Mouse (Mus musculus): ENCODE results near the gene Capza1. TPM values are rescaled to one million over a fixed set of nuclear protein-coding genes. Genes with fewer than 3 reads are reported as not detected.
"Not testable (repeated sequence)": the region's sequence is repeated elsewhere in the genome, so short reads cannot be mapped to it uniquely, and the experiment has no call there.

Capza1 gene
- total RNA-seq (2021): 10 to 100 TPM; 34.2 to 39.5 TPM
- long read RNA-seq, experiment 1, transcript Capza1-201 (10 exons, 3,193 nt): major isoform, 9 of 14 reads
- long read RNA-seq, experiment 1, partial matches to known transcripts: 1 of 14 reads
- long read RNA-seq, experiment 1, other reads (novel, unspliced or antisense): 4 of 14 reads
- long read RNA-seq, experiment 2, transcript Capza1-201 (10 exons, 3,193 nt): major isoform, 37 of 41 reads
- long read RNA-seq, experiment 2, partial matches to known transcripts: 0 of 41 reads
- long read RNA-seq, experiment 2, other reads (novel, unspliced or antisense): 4 of 41 reads

DNA sequence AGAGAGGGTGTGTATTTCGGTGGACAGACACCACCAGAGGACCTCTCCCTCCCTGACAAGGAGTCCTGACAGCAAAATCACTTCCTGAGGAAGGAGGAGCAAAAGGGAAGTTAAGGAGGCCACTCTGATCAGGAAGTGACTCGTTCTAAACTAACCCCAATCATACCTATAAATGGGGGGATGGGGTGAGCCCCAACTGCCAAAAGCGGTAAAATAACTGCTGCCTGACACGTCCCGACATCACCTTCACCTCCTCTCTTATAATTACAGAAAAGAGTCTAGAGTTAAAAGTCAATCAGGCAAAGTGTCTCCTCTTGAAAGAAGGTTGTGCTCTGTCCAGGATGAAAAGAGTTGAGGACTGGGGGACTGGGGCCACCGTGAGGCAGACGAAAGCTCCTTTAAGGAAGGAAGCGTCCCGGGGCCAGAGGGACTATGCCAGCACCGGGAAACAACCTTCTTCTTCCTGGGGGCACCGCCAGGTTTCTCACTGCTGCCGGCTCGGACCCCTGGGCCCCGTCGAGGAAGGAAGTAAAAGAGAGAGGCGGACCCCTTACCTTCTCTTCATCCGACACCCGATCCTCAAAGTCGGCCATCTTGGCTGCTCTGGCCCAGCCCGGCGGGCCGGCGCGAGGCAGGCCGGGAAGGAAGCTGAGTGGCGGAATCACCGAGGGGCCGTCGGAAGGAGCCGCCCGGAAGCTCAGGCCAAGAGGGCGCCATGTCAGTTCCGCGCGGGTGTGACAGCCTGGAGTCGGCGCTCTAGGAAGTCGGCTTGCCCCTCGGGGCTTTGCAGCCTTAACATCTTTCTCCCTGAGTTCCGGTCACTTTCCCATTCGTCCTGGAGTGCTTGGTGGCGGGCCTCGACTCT is at the start of gene Capza1, which contains the start of gene St7l:
Gene Capza1 (minus strand): TSS at position 720 of the 865 bp plus-strand sequence.
Gene St7l (plus strand): TSS at position 220 of the 865 bp plus-strand sequence.
- DNase-seq (ENCODE audit: low spot score in 2 of 2): peak; percentile 88 to 91
- no peak for TF ChIP-seq CTCF (conservative IDR thresholded peaks at IDR 0.05)
- Histone ChIP-seq H3K4me3 (peak within 1 kb of the TSS; percentile 98), H3K27ac (peak within 1 kb of the TSS; percentile 97)

DNA sequence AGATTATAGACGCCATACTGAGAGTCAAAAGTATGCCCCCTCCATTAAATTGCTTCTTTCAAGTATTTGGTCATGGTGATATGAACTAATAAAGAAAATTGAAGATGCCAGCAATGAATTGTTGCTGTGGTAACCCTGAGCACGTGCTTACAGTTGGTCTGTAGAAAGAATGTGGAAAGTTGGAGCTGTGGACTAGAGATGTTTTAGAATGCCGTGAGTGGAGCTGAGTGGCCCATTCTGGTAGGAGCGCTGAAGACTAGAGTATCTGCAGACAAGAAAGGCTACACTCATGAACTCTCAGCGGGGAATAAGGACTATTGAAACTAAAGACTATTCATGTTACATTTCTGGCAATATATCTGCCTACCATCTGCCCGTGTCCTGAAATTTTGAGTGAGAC is 44.9 kb upstream of the Capza1 start:
- no peak for DNase-seq (ENCODE audit: low spot score in 2 of 2)
- Histone ChIP-seq H3K27ac (no peak overlapping the region), H3K4me3 (no peak overlapping the region)
- TF ChIP-seq CTCF (conservative IDR thresholded peaks at IDR 0.05): no peak

DNA sequence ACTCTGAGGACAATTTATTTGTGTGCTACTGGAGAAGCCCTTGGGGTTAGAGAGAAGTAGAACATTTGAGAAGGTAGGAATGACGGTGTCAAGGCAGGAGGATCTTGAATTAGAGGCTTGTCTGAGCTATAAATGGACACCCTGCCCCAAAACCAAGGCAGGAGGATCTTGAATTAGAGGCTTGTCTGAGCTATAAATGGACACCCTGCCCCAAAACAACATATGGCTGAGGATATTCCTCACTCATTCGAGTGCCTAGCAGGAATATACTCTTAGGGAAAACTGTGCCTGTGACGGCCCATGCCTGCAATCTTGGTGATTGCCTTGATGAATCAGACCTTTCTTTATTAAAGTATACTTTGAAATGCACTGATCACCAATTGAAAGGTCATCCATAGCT is 41.7 kb upstream of the Capza1 start:
- TF ChIP-seq CTCF (conservative IDR thresholded peaks at IDR 0.05): no peak
- no peak for DNase-seq (ENCODE audit: low spot score in 2 of 2)
- H3K4me3 ChIP-seq: no peak overlapping the region
- no peak overlapping the region for H3K27ac ChIP-seq

DNA sequence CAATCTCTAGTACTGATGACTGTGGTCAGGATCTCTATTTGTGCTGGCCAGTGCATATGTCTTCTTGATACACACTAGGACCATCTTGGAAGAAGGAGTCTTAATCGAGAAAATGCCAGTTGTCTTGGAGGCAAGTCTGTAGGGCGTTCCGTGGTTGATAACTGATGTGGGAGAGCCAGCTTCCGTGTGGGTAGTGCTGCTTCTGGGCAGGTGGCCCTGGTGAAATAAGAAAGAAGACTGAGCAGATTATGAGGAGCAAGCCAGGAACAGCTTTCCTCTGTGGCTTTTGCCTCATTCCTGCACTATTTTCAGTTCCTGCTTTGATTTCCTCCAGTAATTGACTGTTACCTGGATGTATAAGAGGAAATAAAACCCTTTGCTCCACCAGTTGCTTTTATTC is 41.1 kb upstream of the Capza1 start:
- no peak overlapping the region for H3K4me3 ChIP-seq
- no peak for DNase-seq (ENCODE audit: low spot score in 2 of 2)
- TF ChIP-seq CTCF (conservative IDR thresholded peaks at IDR 0.05): no peak
- no peak overlapping the region for H3K27ac ChIP-seq

DNA sequence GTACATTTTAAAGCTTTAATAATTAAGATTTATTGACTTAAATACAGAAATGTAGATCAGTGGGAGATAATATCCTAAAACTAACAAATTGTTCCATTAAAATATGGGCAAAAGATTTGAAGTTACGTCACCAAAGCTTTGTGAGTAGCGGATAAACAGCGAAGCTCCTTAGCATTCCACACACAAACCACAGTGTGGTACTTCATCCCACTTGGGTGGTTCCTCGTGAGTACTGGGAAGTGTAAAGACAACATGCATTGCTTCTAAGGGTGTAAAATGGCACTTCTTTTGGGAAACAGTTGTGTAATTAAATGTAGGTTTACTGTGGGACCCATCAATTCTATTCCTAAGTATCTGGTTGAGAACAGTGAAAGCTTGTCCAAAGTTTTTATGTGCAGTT is 36.8 kb upstream of the Capza1 start:
- Histone ChIP-seq H3K4me3 (no peak overlapping the region), H3K27ac (no peak overlapping the region)
- DNase-seq (ENCODE audit: low spot score in 2 of 2): no peak
- TF ChIP-seq CTCF (conservative IDR thresholded peaks at IDR 0.05): no peak

DNA sequence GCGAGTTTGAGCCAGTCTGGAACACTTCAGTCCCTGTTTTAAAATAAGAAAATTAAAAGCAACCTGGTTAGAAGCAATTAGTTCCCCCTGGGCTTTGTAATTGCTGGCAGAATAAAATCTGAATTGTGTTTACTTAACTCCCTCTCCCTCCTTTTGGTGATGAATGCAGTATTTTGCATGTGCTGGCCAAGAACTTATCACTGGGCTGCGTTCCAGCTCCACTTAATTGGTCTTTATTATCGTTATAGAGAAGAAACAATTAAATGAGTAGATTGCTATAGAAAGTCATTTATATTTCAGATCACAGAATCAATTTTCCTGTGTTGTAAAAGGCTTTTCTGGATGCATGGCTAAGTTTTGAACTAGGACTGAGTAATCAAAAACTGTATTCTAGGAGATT is 31.8 kb upstream of the Capza1 start:
- DNase-seq (ENCODE audit: low spot score in 2 of 2): no peak
- H3K27ac ChIP-seq: no peak overlapping the region
- H3K4me3 ChIP-seq: no peak overlapping the region
- TF ChIP-seq CTCF (conservative IDR thresholded peaks at IDR 0.05): no peak

DNA sequence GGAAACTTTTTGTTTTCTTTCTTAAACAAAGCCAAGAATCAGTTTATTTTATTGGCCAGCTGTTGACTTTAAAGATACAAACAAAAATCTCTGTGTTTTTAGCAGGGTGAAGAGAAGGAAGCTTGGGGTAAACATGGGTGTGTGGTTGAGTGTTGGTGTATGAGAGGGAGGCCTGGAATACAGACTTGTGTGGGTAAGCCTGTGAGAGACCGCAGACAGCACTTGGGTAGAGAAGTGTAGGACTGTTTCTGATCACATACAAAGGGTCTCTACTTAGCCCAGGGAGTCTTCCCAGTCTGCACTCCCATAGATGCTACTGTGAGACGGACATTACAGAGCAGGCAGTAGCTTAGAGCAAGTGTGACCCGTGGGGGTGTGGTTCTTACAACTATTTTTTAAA is 24.3 kb upstream of the Capza1 start:
- TF ChIP-seq CTCF (conservative IDR thresholded peaks at IDR 0.05): no peak
- no peak overlapping the region for H3K27ac ChIP-seq
- no peak for DNase-seq (ENCODE audit: low spot score in 2 of 2)
- H3K4me3 ChIP-seq: no peak overlapping the region

DNA sequence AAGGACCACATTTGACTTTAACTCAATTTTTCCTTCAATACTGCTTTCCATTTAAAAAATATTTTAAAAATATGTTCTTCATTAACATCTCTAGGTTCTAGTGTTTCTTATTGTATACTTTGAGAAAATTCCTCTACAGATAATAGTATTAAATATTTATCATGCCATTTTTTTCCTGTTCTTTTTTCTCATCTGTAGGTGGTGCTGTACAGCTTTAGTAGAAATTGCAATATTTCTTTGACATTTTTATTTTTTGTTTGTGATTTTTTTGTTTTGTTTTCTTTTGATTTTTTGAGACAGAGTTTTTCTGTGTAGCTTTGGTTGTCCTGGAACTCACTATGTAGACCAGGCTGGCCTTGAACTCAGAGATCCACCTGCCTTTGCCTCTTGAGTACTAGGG is 5.3 kb upstream of the Capza1 start:
- TF ChIP-seq CTCF (conservative IDR thresholded peaks at IDR 0.05): peak; percentile 71
- Histone ChIP-seq H3K27ac (no peak overlapping the region), H3K4me3 (no peak overlapping the region)
- no peak for DNase-seq (ENCODE audit: low spot score in 2 of 2)

DNA sequence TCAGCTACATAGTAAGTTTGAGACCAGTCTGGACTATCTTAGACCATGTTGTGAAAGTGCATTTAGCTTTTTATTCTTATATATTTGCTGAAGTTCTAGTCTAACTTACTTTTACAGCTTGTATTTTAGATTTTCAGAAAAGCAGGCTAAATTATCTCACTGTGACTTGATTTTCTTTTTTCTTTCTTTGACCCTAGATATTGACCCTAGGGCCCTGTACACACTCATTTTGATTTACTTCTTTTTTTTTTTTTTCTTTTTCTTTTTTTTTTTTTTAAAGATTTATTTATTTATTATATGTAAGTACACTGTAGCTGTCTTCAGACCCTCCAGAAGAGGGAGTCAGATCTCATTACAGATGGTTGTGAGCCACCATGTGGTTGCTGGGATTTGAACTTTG is 2.4 kb upstream of the Capza1 start:
- not testable (repeated sequence) for H3K27ac ChIP-seq; H3K4me3 ChIP-seq; DNase-seq (ENCODE audit: low spot score in 2 of 2)

DNA sequence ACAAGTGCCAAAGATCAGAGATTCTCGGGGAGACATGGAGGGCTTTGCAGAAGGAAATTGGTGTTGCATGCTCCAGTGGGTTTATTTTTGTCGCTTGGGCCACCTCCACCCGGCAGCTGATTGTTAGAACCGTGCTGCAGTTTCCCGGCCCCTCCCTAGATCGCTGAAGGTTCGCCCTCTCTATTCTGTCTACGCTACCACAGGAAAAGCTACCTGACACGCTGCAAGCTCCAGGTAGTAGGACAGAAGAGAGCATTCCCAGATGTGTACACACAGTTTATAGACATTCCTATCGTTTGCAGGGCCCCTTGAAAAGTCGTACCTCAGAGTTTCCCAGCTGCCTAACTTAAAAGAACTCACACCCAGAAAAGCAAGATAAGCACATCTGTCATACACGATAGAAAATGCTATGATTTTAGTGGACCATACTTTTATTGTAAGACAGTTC is 1.1 kb upstream of the Capza1 start:
- no peak for TF ChIP-seq CTCF (conservative IDR thresholded peaks at IDR 0.05)
- Histone ChIP-seq H3K4me3 (peak overlapping the region; percentile 98), H3K27ac (peak overlapping the region; percentile 97)
- no peak for DNase-seq (ENCODE audit: low spot score in 2 of 2)

DNA sequence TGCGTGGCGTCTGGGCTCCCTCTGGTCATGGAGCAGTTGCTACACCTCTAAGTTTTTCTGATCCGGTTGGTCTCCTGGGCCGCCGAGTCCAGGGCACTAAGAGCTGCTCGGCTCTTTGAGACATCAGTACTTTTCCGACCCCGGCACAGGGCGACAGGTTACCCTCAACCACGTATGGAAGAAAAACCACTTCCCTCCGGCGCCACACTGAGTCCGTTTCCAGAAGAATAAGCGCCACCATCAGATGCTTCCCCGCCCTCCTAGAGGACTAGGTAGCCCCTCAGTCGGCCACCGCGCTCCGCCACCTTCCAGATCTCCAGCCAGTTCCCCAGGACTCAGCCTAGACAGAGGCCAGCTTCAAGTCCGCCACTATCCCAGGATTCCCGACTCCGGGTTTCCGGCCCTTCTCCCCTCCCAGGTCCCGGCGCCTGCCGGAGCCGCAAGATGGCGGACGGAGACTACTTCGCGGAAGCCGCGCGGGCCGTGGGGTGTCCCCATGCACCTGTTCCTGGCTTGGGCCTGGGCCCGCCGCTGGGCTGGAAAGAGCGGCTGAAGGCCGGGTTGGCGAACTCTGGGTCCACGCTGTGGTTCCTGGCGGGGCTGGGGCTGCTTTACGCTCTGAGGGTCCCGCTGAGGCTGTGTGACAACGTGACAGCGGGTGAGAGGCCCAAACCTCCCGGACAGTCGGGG is 491 bp upstream of the Capza1 start:
- TF ChIP-seq CTCF (conservative IDR thresholded peaks at IDR 0.05): peak; percentile 17; the same call in 1 of the 2 replicates
- DNase-seq (ENCODE audit: low spot score in 2 of 2): peak; percentile 91 to 92
- Histone ChIP-seq H3K4me3 (peak overlapping the region; percentile 98), H3K27ac (peak overlapping the region; percentile 97)

DNA sequence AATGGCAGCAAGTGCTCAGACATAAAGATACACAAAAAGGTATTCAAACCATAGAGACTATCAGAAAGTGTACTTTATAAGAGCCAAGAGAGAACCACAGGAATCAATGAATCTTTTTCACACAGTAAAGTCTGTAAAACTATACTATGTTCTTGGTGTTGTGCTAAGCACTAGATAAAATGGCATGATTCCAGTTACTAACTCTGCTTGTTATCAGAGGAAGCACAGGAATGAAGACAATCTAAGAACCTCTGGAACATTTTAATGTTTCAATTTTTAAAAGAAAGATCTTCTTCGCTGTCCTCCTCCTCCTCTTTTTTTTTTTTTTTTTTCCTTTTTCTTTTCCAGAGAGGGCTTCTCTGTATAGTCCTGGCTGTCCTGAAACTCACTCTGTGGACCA is 5.7 kb downstream of the Capza1 start:
- no peak for TF ChIP-seq CTCF (conservative IDR thresholded peaks at IDR 0.05)
- no peak for DNase-seq (ENCODE audit: low spot score in 2 of 2)
- Histone ChIP-seq H3K4me3 (no peak overlapping the region), H3K27ac (no peak overlapping the region)

DNA sequence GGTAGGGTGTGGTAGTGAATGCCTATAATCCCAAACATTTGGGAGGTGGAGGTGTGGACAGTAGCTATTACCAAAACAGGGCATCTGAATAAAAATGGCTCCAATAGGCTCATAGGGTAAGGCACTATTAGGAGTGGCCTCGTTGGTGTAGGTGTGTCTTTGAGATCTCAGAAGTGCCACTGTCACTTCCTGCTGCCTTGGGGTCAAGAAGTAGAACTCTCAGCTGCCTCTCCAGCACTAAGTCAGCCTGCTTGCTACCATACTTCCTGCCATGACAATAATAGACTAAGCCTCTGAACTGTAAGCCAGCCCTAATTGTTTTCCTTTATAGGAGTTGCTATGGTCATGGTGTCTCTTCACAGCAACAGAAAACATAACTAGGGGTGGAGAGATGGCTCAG is 8.2 kb downstream of the Capza1 start:
- Histone ChIP-seq H3K27ac (no peak overlapping the region), H3K4me3 (no peak overlapping the region)
- TF ChIP-seq CTCF (conservative IDR thresholded peaks at IDR 0.05): no peak
- no peak for DNase-seq (ENCODE audit: low spot score in 2 of 2)
